Mouse (Mus musculus) C2C12 (cell line): ENCODE data around the gene Ephb3. TPM values are rescaled to one million over a fixed set of nuclear protein-coding genes. Genes with fewer than 3 reads are reported as not detected.

Source experiments
- H3K27me3 ChIP-seq: one replicate; pipeline ENCODE4 v1.6.1; 2011; ENCODE audit not compliant: control insufficient read depth, insufficient read depth, insufficient read length
- H3K36me3 ChIP-seq: one replicate; pipeline ENCODE4 v1.6.1; 2011; ENCODE audit not compliant: control insufficient read depth, insufficient read depth
- H3K4me3 ChIP-seq: one replicate; pipeline ENCODE4 v1.5.1; 2011; ENCODE audit warnings: mild to moderate bottlenecking, control low read depth; ENCODE audit not compliant: poor library complexity, insufficient read depth, severe bottlenecking
- H3K79me2 ChIP-seq: one replicate; pipeline ENCODE4 v1.6.1; 2011; ENCODE audit not compliant: control insufficient read depth, insufficient read depth
- H3K79me3 ChIP-seq: one replicate; pipeline ENCODE4 v1.6.1; 2011; ENCODE audit warnings: low read depth, control low read depth
- H3ac ChIP-seq: one replicate; pipeline ENCODE3; 2011; ENCODE audit warnings: low read depth; ENCODE audit not compliant: control insufficient read depth, insufficient read length
- CEBPB ChIP-seq: IDR thresholded peaks from one replicate; pipeline ENCODE4 v1.6.1; 2011; ENCODE audit warnings: low read depth, mild to moderate bottlenecking, control low read depth, moderate library complexity
- CTCF ChIP-seq: IDR thresholded peaks from one replicate; pipeline ENCODE4 v1.5.1; 2011; ENCODE audit not compliant: control insufficient read depth, insufficient read depth, insufficient read length
- FOSL1 ChIP-seq: IDR thresholded peaks from one replicate; pipeline ENCODE4 v1.8.0; 2011; ENCODE audit warnings: mild to moderate bottlenecking, low read length; ENCODE audit not compliant: poor library complexity, insufficient read depth, severe bottlenecking
- MAX ChIP-seq: IDR thresholded peaks from one replicate; pipeline ENCODE4 v1.6.1; 2011; ENCODE audit warnings: mild to moderate bottlenecking, control low read depth
- MYOD1 ChIP-seq: IDR thresholded peaks from one replicate; pipeline ENCODE4 v1.6.1; 2011; ENCODE audit warnings: low read depth; ENCODE audit not compliant: control insufficient read depth, insufficient read length
- MYOG ChIP-seq: IDR thresholded peaks from one replicate; pipeline ENCODE4 v1.6.1; 2011; ENCODE audit not compliant: control insufficient read depth, insufficient read length; ENCODE audit errors: extremely low read depth
- USF1 ChIP-seq: IDR thresholded peaks from one replicate; pipeline ENCODE4 v1.6.1; 2011; ENCODE audit warnings: low read depth, mild to moderate bottlenecking, control low read depth, moderate library complexity
- microRNA-seq: library from miRNA; unstranded; fragments of <30 nt; microRNA quantifications from one replicate; pipeline ENCODE4, GENCODE M21; 2019; ENCODE audit warnings: borderline microRNAs expressed
- polyA plus RNA-seq: library from polyadenylated mRNA; unstranded; fragments of >200 nt; fragmentation: generic; extraction: Trizol; gene quantifications from one replicate; pipeline ENCODE4 v1.2.1, GENCODE M21; 2012; ENCODE audit warnings: missing spikeins

The Ephb3 gene
- polyA plus RNA-seq, 1 experiment: 5.0 TPM

GRCm38 (mm10) chr16:21265417-21265816 is 60.9 kb downstream of the Ephb3 start:
- Histone ChIP-seq H3K27me3 (no peaks in the 10 kb centered on the region), H3K4me3 (no peak overlapping the region), H3K79me2 (no peaks in the 10 kb centered on the region), H3K36me3 (no peaks in the 10 kb centered on the region), H3ac (no peak overlapping the region), H3K79me3 (no peaks in the 10 kb centered on the region)
- TF ChIP-seq USF1 (no peak), CTCF (no peak), MYOG (no peak), MAX (no peak), FOSL1 (no peak), CEBPB (no peak), MYOD1 (no peak)

GRCm38 (mm10) chr16:21269775-21270174 is 65.2 kb downstream of the Ephb3 start:
- Histone ChIP-seq H3K36me3 (no peaks in the 10 kb centered on the region), H3K4me3 (no peak overlapping the region), H3K79me2 (no peaks in the 10 kb centered on the region), H3K27me3 (no peaks in the 10 kb centered on the region), H3ac (no peak overlapping the region), H3K79me3 (no peaks in the 10 kb centered on the region)
- TF ChIP-seq USF1 (no peak), MAX (no peak), CEBPB (no peak)

- no peaks in the 10 kb centered on the region for H3K36me3 ChIP-seq
- no peak overlapping the region for H3K4me3 ChIP-seq
- no peaks in the 10 kb centered on the region for H3K79me2 ChIP-seq
- no peaks in the 10 kb centered on the region for H3K79me3 ChIP-seq
- TF ChIP-seq MAX (no peak), MYOD1 (no peak), FOSL1 (no peak), CEBPB (no peak), MYOG (no peak), CTCF (no peak), USF1 (no peak)
- no peak overlapping the region for H3ac ChIP-seq
- H3K27me3 ChIP-seq: no peaks in the 10 kb centered on the region
Observed at GRCm38 (mm10) chr16:21271773-21272247, 67.3 kb downstream of the Ephb3 start.

GRCm38 (mm10) chr16:21272748-21273147 is 68.2 kb downstream of the Ephb3 start:
- TF ChIP-seq USF1: no peak
- TF ChIP-seq FOSL1: no peak
- TF ChIP-seq CEBPB: no peak
- no peak for TF ChIP-seq CTCF
- TF ChIP-seq MAX: no peak
- TF ChIP-seq MYOD1: no peak
- no peak for TF ChIP-seq MYOG

More at GRCm38 (mm10) chr16:21272748-21273147, 68.2 kb downstream of the Ephb3 start:
- H3K4me3 ChIP-seq: no peak overlapping the region
- no peaks in the 10 kb centered on the region for H3K36me3 ChIP-seq
- no peaks in the 10 kb centered on the region for H3K79me2 ChIP-seq
- no peaks in the 10 kb centered on the region for H3K27me3 ChIP-seq
- H3K79me3 ChIP-seq: no peaks in the 10 kb centered on the region
- H3ac ChIP-seq: no peak overlapping the region

Small RNA genes within 50 kb of the gene (microRNA-seq; reads per million reads assigned to microRNA genes)
- gene Mir7680: 1.0 reads per million, percentile 23 among the genes with 10 or more reads in this experiment

Other genes starting within 250 kb of the Ephb3 start
- gene Teddm3, start 50.8 kb upstream of the Ephb3 start, polyA plus RNA-seq: not detected
- gene Vps8, start 218.4 kb downstream of the Ephb3 start, polyA plus RNA-seq: 9.1 TPM